Mouse (Mus musculus) liver, postnatal 0 days (tissue): ENCODE measurements around the gene Stx7. TPM values are rescaled to one million over a fixed set of nuclear protein-coding genes. Genes with fewer than 3 reads are reported as not detected.

ENCODE experiments used
- ATAC-seq: fragments of 200-750 bp; cut with Nextera tagmentation; 2 replicates; pipeline ENCODE4 v1.8.0; 2017; ENCODE audit warnings: mild to moderate bottlenecking, moderate library complexity
- DNase-seq: peaks from one replicate; pipeline ENCODE4 v3.0.0-alpha.2; 2016
- H3K27ac ChIP-seq: fragments of 300-500 bp; sonication (generic); 2 replicates; pipeline ENCODE4 v1.5.1; 2014; ENCODE audit warnings: antibody characterized with exemption, moderate library complexity, mild to moderate bottlenecking, low read depth
- H3K27me3 ChIP-seq: fragments of 300-500 bp; sonication (generic); 2 replicates; pipeline ENCODE4 v1.6.1; 2014; ENCODE audit warnings: low read length, control low read depth, mixed read lengths; ENCODE audit not compliant: insufficient read depth
- H3K36me3 ChIP-seq: fragments of 300-500 bp; sonication (generic); replicated peaks from 2 replicates; pipeline ENCODE4 v1.6.1; 2014; ENCODE audit warnings: mild to moderate bottlenecking, control low read depth, low read length, moderate library complexity, mixed read lengths; ENCODE audit not compliant: insufficient read depth
- H3K4me1 ChIP-seq: fragments of 300-500 bp; sonication (generic); 2 replicates; pipeline ENCODE4 v1.6.1; 2014; ENCODE audit warnings: antibody characterized with exemption, mild to moderate bottlenecking, control low read depth; ENCODE audit not compliant: insufficient read depth
- H3K4me2 ChIP-seq: fragments of 300-500 bp; sonication (generic); 2 replicates; pipeline ENCODE4 v1.6.1; 2014; ENCODE audit warnings: low read depth, mild to moderate bottlenecking, low read length, moderate library complexity, mixed read lengths
- H3K4me3 ChIP-seq: fragments of 300-500 bp; sonication (generic); 2 replicates; pipeline ENCODE4 v1.5.1; 2014; ENCODE audit warnings: low read depth, low read length
- H3K9ac ChIP-seq: fragments of 300-500 bp; sonication (generic); replicated peaks from 2 replicates; pipeline ENCODE4 v1.6.1; 2014; ENCODE audit warnings: mild to moderate bottlenecking, moderate library complexity
- H3K9me3 ChIP-seq: fragments of 300-500 bp; sonication (generic); 2 replicates; pipeline ENCODE4 v1.6.1; 2016; ENCODE audit warnings: mild to moderate bottlenecking, control low read depth, low read length, mixed read lengths
- CTCF ChIP-seq: sonication (generic); IDR thresholded peaks from 2 replicates; pipeline ENCODE4 v1.5.1; 2016; ENCODE audit warnings: antibody characterized with exemption, low read depth
- EP300 ChIP-seq: IDR thresholded peaks from 2 replicates; pipeline ENCODE4 v1.6.1; 2016; ENCODE audit warnings: antibody characterized with exemption, low read depth, mild to moderate bottlenecking
- WGBS: fragments of 180-500 bp; shearing (Covaris S2); extraction: QIAGEN DNeasy Blood & Tissue Kit; methylation state at CpG from one replicate; pipeline ENCODE4 v1.1.7; 2014; ENCODE audit not compliant: insufficient replicate concordance; 5-methylcytosine and 5-hydroxymethylcytosine counted together
- polyA plus RNA-seq: library from polyadenylated mRNA; unstranded; fragments of >200 nt; fragmentation: Nextera tagmentation; extraction: Ambion mirVana; gene quantifications from 2 replicates; pipeline ENCODE4 v1.2.1, GENCODE M21; 2015

Gene Stx7
- polyA plus RNA-seq, 1 experiment from 2014 or later = 35.7 TPM

DNA sequence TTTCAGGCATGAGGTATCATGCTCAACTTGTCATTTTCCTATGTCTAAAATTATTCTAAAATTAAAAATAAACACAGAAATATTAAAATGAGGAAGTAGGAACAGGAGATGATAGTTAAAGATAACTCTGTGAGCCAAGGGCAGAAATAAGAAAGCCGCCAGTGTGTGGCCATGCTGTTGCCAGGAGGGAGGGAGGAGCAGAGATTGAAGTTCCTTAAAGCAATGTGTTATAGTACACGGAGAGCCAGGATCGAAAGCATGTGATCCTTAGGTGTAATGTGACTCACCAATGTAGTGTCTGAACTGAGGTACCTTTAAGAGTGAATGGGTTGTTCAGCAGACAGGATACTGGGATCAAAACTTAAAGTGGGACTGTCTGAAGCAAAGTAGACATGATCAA, 6.4 kb upstream of the Stx7 start:
- DNase-seq (no peak), ATAC-seq (no peak)
- H3K4me3 ChIP-seq = no peak overlapping the region
- no peak for TF ChIP-seq EP300
- TF ChIP-seq CTCF = no peak
- 33% methylated on average over 3 of the region's 3 CpGs for WGBS
- no peaks in the 10 kb centered on the region for H3K27me3 ChIP-seq
- no peak overlapping the region for H3K27ac ChIP-seq
- no peaks in the 10 kb centered on the region for H3K36me3 ChIP-seq
- H3K4me2 ChIP-seq = no peak overlapping the region
- no peak overlapping the region for H3K9ac ChIP-seq
- no peaks in the 10 kb centered on the region for H3K4me1 ChIP-seq
- H3K9me3 ChIP-seq = no peaks in the 10 kb centered on the region

DNA sequence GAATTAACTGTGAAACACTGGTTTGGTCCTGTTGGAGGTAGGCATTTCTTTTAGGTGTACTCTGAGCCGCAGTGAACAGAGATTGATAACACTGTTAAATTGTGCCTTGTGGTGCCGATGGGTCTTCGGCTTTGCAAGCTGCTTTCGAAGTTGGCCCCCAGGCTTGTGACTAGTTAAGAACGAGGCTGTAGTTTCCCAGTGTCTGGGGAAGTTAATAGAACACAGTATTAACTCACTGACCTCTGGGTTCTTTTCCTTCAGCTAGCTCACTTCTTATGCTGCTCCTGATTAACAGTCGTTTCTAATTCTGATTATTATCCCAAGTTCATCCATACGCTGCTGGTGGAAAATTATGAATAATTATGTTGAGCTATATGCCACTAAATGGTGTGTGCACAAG, 984 bp downstream of the Stx7 start:
- H3K27ac ChIP-seq = peak overlapping the region; percentile 89; the same call in 1 of the 2 replicates
- H3K9ac ChIP-seq = peak overlapping the region; percentile 88
- TF ChIP-seq EP300 = no peak
- no peak for TF ChIP-seq CTCF
- ATAC-seq (no peak), DNase-seq (no peak)
- H3K36me3 ChIP-seq = peaks cover 5% of the 10 kb centered on the region; the same call in 1 of the 2 replicates
- H3K4me2 ChIP-seq = peak overlapping the region; percentile 85
- peaks cover 15% of the 10 kb centered on the region; the same call in 1 of the 2 replicates for H3K4me1 ChIP-seq
- H3K4me3 ChIP-seq = peak overlapping the region; percentile 87
- no peaks in the 10 kb centered on the region for H3K9me3 ChIP-seq
- H3K27me3 ChIP-seq = no peaks in the 10 kb centered on the region
- WGBS = 38% methylated on average over 7 of the region's 7 CpGs

DNA sequence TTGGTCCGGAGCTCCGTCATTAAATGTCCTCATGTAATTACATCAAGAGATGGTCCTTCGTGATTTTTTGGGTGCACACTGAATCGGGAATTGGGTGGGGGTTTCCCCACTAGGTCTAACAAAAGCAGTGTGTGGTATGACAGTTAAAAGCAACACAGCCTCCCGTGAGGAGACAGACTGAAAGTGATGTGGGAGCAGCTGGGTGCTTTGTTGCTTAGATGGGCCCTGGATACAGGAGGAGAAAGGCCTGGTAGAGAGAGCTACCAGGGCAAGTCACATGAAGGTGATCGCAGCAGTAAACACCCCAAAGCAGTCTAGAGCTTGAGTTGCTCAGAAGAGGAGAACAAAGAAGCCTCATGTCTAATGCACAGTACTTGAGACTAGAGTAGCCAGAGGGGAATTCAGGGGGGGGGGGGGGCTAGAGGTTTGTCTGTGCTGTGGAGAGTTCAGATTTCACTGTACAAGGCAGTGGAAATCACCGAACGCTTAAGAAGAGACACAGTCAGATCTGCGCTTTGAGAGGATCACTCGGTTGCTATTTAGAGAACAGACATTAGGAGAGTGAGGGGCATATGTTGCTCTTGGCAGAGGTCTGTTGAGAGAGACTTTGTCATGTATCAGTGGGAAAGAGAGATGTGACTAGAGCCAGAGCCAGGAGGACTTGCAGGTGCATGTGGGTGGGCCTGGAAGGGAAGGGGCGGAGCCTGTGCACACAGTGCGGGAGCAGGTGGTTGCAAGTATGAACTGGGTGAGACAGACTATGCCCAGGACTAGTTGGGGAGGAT, 9.6 kb downstream of the Stx7 start:
- TF ChIP-seq CTCF (no peak), EP300 (no peak)
- no peak overlapping the region for H3K4me3 ChIP-seq
- H3K36me3 ChIP-seq = peaks cover 26% of the 10 kb centered on the region
- no peak overlapping the region for H3K27ac ChIP-seq
- H3K4me2 ChIP-seq = no peak overlapping the region
- DNase-seq = no peak
- no peaks in the 10 kb centered on the region for H3K27me3 ChIP-seq
- no peak for ATAC-seq
- no peaks in the 10 kb centered on the region for H3K9me3 ChIP-seq
- WGBS = 89% methylated on average over 12 of the region's 12 CpGs
- H3K4me1 ChIP-seq = peaks cover 2% of the 10 kb centered on the region
- H3K9ac ChIP-seq = no peak overlapping the region

- DNase-seq = no peak
- Histone ChIP-seq H3K4me2 (no peak overlapping the region), H3K4me1 (peaks cover 9% of the 10 kb centered on the region), H3K27me3 (no peaks in the 10 kb centered on the region), H3K36me3 (peaks cover 26% of the 10 kb centered on the region), H3K9me3 (no peaks in the 10 kb centered on the region), H3K27ac (no peak overlapping the region), H3K9ac (no peak overlapping the region), H3K4me3 (no peak overlapping the region)
- no peak for ATAC-seq
- 58% methylated on average over 5 of the region's 5 CpGs for WGBS
- TF ChIP-seq EP300 (no peak), CTCF (no peak)
Measured at GRCm38 (mm10) chr10:24159575-24159974, 10.5 kb downstream of the Stx7 start.

DNA sequence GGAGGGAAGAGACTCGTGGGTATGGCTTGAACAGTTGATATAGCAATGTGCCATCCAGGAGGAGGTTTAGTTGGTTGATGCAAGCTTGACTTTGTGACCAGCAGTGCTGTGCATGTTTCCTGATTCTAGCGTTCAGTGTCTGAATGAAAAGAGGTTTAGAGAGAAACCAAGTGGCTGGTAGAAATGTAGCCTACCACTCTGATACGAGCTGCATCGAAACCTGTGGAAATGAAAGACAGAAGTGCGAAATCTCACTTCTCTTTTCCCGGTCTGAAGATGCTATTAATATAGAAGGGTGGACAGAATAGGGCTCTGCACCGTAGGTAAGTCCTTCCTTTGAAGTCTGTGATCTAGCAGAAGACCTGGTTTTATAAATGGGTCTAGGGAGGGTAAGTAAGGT, 11.2 kb downstream of the Stx7 start:
- Histone ChIP-seq H3K4me2 (no peak overlapping the region), H3K27me3 (no peaks in the 10 kb centered on the region), H3K4me1 (peaks cover 14% of the 10 kb centered on the region), H3K9ac (no peak overlapping the region), H3K27ac (peak overlapping the region; percentile 48; the same call in 1 of the 2 replicates), H3K9me3 (no peaks in the 10 kb centered on the region), H3K36me3 (peaks cover 23% of the 10 kb centered on the region), H3K4me3 (no peak overlapping the region)
- ATAC-seq (no peak), DNase-seq (no peak)
- TF ChIP-seq EP300 (no peak), CTCF (no peak)
- WGBS = 49% methylated on average over 7 of the region's 7 CpGs

- H3K4me2 ChIP-seq = no peak overlapping the region
- peak; percentile 77 for ATAC-seq
- WGBS = 37% methylated on average over 11 of the region's 11 CpGs
- no peaks in the 10 kb centered on the region for H3K27me3 ChIP-seq
- H3K36me3 ChIP-seq = no peaks in the 10 kb centered on the region; the same call in 1 of the 2 replicates
- DNase-seq = peak; percentile 49
- TF ChIP-seq EP300 (no peak), CTCF (no peak)
- no peaks in the 10 kb centered on the region for H3K9me3 ChIP-seq
- H3K4me1 ChIP-seq = peaks cover 37% of the 10 kb centered on the region
- peak overlapping the region; percentile 26; the same call in 1 of the 2 replicates for H3K9ac ChIP-seq
- H3K4me3 ChIP-seq = no peak overlapping the region
- H3K27ac ChIP-seq = peak overlapping the region; percentile 66
Measured at GRCm38 (mm10) chr10:24164137-24164908, 15.2 kb downstream of the Stx7 start.
